Mouse (Mus musculus) R1 (cell line): ENCODE data around the gene Stmn1.
A peak's percentile ranks its signal among the peaks of the same experiment; 100 is the strongest.

Experiments used
- DNase-seq: peaks from one replicate; pipeline ENCODE4 v3.0.0-alpha.2; 2018; ENCODE audit warnings: low read depth, low spot score

Stmn1 gene

GRCm38 (mm10) chr4:134468215-134468575 is at the start of gene Stmn1:
TSS of gene Stmn1 (plus strand) at chr4:134468320.
- DNase-seq, result peak; percentile 99

GRCm38 (mm10) chr4:134421971-134422370 is 46.1 kb upstream of the Stmn1 start:
- no peak for DNase-seq

GRCm38 (mm10) chr4:134423949-134424348 is 44.2 kb upstream of the Stmn1 start:
- no peak for DNase-seq

GRCm38 (mm10) chr4:134425088-134425487 is 43.0 kb upstream of the Stmn1 start:
- no peak for DNase-seq

GRCm38 (mm10) chr4:134430381-134431004 is 37.6 kb upstream of the Stmn1 start:
- peak; percentile 76 for DNase-seq

- DNase-seq, result no peak
Measured at GRCm38 (mm10) chr4:134432686-134433360, 35.3 kb upstream of the Stmn1 start.

GRCm38 (mm10) chr4:134436185-134436584 is 31.9 kb upstream of the Stmn1 start:
- no peak for DNase-seq

- DNase-seq, result peak; percentile 86
Measured at GRCm38 (mm10) chr4:134436659-134437058, 31.5 kb upstream of the Stmn1 start.

- DNase-seq, result no peak
Measured at GRCm38 (mm10) chr4:134439119-134439518, 29.0 kb upstream of the Stmn1 start.

- no peak for DNase-seq
Measured at GRCm38 (mm10) chr4:134439919-134440318, 28.2 kb upstream of the Stmn1 start.

GRCm38 (mm10) chr4:134442216-134442615 is 25.9 kb upstream of the Stmn1 start:
- no peak for DNase-seq

GRCm38 (mm10) chr4:134443589-134443988 is 24.5 kb upstream of the Stmn1 start:
- DNase-seq, result no peak

GRCm38 (mm10) chr4:134444949-134445348 is 23.2 kb upstream of the Stmn1 start:
- no peak for DNase-seq

GRCm38 (mm10) chr4:134445489-134445888 is 22.6 kb upstream of the Stmn1 start:
- DNase-seq, result peak; percentile 54

GRCm38 (mm10) chr4:134447966-134448365 is 20.2 kb upstream of the Stmn1 start:
- DNase-seq, result peak; percentile 47

GRCm38 (mm10) chr4:134449595-134450391 is 18.3 kb upstream of the Stmn1 start:
- peak; percentile 86 for DNase-seq

- DNase-seq, result no peak
Measured at GRCm38 (mm10) chr4:134450392-134451195, 17.5 kb upstream of the Stmn1 start.

- no peak for DNase-seq
Measured at GRCm38 (mm10) chr4:134451484-134451883, 16.6 kb upstream of the Stmn1 start.

GRCm38 (mm10) chr4:134453619-134454400 is 14.3 kb upstream of the Stmn1 start:
- peak; percentile 75 for DNase-seq

- no peak for DNase-seq
Measured at GRCm38 (mm10) chr4:134455310-134455709, 12.8 kb upstream of the Stmn1 start.
